Mouse (Mus musculus): ENCODE measurements at regions not wholly inside any gene's neighbourhood (a gene's known extent, or its start where the extent isn't known, plus 50 kb on each side); places are given as distances from the start of the nearest gene placed in this dataset.

DNA sequence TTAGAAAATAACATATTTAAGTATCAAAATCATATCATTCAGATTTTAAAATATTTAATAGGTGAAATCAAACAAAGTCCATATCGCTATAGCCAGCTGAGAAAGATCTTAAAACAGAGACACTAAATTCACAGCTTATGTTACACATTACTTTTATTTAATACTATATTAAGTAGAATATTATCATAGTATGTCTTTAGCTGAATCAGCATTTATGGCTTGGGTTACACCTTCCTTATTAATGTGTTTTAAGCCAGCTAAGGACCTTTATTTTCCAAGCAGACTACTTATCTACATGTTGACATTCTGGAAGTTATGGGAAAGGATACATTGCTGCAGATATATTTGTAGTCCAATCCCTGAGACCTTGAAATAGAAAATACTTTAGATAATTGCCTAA, 684.9 kb upstream of the Adgrl4 start:
- no peak for DNase-seq

DNA sequence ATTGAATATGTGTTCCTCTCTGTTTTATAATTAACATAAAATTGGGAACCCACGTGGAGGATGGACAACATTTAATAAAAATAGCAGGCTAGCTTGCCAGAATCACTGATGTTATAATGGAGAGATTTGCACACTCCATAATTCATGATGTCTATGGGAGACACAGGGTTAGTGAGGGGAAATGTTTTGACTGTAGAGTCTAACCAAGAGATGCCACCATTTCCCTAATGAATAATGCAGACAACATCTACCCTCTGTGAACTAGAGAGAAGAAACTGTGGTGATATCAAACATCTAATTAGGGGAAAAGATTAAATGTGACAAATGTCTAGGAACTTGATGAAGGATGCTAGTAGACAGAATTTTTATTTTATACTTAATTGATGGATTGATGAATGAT, 677.8 kb upstream of the Adgrl4 start:
- no peak for DNase-seq

DNA sequence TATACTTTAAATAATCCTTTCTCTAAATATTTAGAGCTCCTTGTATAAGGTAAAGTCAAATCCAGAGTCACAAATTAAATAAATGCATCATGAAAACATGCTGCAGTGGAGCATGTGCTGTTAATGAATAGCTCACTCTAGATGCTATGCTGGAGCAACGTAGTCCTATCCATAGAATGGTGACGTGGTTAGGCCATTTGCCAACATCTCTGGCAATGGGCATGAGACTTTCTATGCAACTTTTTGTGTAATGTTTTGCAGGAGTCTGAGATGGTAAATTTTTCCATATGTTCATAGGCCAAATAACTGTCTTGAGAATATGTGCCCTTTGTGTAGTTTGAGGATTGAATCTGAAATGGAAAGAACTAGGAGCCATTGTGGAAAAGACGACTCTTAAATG, 653.1 kb upstream of the Adgrl4 start:
- no peak for DNase-seq

DNA sequence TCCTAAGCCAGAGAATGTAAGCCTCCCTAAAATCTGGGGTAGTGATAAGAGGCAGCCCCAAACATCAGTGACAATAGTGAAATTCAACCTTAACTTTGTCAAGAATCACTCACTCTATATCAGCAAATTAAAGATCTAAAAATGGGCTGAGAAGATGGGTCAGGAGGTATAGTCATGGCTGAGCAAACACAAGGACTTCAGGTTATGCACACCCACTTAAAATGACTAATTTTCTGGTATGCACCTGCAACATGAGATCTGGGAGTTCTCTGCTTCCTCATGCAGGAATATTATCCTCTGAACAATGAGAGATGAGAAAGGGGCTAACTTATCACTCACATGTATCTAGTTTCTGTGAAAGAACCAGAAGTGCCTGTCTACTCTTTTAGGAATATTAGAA, 619.9 kb upstream of the Adgrl4 start:
- DNase-seq = no peak

DNA sequence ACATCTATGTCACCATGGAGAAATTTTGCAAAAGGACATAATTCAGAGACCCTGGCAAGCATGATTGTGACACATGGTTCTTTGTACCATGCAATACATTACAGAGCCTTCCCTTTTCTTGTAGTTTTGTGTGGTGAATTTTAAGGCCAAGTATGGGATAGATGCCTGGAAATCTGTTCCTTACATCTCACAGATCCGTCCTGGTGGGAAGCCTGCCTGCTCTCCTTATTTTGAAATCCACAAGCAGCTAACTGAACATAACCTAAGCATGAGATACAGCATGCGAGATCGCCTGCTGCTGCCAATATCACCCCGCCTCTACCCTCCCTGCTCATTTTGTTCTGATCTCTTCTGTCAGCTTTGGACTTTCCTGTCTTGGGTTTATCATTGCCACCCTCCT, 618.3 kb upstream of the Adgrl4 start:
- DNase-seq = no peak

DNA sequence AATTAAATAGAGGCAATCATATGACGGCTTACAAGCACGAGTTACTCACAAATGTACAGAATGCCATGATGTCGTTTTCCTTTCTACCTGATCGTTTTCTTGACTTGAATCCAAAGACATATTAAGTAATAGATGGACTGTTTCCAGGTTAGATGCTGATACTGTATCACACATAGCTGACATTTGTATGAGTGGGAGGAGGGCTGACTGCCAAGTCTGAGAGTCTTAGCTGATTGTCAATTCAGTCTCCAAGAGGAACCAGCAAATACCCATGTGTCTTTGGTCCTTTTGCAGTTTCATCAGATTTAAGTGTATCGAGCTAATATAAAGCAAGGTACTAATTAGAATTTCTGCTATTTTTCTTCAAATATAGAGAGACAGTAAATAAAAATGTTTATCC, 617.6 kb upstream of the Adgrl4 start:
- DNase-seq = no peak

DNA sequence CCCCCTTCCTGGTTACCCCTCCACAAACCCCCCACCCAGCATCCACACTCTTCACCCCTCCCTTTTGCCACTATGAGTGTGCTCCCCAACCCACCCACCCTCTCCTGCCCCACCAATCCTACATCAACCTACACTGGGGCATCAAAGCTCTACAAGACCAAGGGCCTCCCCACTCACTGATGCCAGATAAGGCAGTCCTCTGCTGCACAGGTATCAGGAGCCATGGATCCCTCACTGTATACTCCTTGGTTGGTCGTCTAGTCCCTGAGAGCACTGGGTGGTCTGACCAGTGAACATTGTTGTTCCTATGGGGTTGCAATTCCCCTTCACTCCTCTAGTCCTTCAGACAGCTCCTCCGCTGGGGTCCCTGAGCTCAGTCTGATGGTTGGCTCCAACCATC, 591.7 kb upstream of the Adgrl4 start:
- no peak for DNase-seq

DNA sequence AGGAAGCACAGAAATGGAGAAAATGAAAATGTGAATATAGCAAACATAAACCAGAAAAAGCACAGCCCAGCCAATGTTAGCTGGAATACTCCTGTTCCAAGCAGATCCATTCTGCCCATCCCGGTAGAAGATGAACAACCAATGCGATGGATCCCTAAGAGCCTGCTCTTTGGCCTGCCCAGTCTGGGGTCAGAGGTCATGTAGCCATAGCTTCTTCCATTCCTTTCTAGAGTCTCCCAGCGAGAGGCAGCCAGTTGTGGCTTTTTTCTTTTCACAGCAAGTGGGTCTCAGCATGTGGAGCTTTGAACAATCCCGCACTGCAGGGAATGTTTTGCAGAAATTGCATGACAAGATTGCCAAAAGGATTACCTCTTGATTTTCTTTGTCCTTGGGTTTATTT, 585.6 kb upstream of the Adgrl4 start:
- no peak for DNase-seq

DNA sequence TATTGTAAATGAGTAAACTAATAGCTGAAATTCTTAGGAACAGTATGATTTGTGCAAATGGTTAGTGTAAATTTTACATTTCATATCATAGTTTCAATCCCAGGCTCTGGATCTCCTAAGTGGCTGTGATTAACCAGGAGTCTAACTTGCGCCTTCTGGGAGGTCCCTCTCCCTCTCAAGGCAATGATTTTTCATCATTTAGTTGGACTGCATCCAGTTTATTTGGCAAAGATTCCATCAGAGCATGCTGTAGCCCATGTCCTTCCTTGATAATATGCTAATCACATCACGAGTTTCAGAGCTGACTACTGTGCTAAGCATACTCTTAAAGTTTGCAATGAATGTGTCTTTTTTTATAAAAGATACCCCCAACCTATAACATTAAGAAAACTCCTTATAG, 541.0 kb upstream of the Adgrl4 start:
- no peak for DNase-seq

DNA sequence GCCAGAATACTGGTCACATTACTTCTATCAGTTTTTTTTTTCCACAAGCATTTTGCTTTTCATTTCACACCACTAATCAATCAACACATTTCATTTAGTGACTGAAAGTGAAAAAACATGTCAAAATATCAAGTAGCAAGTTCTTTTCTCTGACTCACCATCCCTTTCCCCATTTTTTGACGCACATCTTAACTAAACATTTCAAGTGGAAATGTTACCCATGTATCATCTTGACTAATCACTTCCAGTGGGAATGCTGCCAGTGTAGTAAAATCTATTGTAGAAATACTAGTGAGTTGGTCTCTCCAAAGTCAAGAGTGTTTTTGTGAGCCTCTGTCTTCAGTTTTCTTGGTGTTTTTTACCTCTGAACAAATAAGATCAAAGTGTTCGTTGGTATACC, 527.6 kb upstream of the Adgrl4 start:
- DNase-seq = no peak

DNA sequence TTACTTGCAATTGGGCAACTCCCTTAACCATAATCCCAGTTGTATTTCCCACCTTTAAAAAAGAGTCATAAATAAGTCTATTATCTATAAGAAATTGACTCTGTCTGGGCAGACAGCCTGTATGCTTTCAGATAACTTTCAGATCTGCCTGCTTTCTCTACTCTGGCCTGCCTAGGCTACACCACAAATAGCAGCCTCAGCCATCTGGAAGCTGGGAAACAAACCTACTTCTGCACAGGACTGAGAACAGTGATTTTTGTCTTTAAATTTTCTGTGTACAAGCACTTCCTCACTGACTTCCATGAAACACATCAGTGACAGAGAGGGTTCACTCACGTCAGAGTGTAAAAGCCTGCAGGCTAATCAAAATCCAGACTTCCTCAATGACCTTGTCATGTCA, 482.8 kb upstream of the Adgrl4 start:
- no peak for DNase-seq

DNA sequence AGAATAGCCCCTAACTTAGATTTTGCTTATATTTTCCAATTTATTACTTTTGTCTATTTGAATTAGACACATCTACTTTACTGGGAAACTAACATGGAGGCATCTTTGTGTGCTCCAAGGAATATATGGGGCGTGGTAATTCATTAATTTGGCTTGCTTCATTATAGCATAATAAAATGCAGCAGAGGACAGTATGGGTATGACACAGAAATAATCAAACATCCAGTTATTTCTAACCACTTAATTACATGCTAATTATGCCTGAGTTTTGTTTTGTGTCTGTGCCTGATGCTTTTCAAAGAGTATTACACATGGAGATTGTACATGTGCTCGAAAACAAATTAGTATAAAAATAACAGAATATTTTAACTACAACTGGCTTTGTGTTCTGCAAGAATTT, 438.0 kb upstream of the Adgrl4 start:
- no peak for DNase-seq

DNA sequence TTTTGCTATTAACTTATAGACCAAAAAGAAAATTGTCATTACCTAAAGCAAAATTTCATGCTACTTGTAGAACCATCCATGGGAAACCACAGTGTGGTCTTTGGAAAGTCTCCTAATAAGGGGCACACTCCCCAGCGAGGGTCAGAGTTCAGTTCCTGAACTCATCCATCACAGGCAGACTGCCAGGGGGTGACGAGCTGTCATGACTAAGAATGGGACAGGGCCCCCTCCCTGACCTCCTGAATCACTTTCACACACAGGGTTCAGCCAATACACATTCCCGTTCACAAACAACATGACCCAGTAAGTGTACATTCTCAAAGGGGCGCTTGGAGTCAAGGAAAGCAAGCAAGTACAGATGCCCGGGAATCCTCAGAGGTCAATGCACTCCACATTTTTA, 437.5 kb upstream of the Adgrl4 start:
- no peak for DNase-seq

DNA sequence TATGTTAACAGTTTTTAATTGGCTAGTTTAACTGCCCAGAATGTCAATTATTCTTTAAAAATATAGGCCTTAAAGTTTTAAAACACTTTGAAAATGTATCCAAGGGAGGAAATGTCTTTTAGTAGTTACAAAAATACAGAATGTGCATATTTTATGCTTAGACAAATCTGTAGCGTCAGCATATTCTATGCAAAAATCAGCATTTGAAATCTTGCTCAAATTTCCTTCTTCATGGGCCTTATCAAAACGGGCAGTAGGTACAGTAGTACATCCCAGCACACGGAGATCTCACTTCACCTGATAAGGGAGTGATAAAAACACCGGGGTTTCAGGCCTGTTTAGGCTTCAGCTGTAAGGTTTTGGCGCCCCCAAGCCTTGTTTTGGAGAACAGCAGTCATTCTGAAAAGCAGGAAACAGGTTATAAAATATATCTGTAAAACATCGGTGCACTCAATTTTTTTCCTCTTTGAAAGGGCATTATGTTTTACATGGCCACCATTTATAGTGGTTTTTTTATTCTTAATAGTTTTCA, 435.7 kb upstream of the Adgrl4 start:
- no peak for DNase-seq

DNA sequence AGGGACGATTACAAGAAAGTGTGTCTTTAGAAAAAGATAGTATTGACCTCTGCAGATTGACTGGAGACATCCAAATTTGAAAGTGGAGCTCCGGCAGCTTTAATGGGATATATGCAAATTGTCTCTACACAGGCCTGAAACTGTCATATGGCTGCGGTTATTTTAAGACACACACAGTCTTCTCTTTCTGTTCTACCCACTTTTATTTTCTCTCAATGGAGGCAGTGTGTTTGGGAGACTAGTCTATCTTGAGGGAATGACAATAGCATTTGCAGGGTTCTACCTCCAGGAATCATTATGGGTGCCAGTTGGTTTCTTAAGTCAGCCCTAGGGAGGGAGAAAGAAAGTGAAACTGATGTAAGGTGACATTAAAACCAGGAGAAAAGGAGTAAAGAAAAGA, 434.2 kb upstream of the Adgrl4 start:
- DNase-seq = no peak

DNA sequence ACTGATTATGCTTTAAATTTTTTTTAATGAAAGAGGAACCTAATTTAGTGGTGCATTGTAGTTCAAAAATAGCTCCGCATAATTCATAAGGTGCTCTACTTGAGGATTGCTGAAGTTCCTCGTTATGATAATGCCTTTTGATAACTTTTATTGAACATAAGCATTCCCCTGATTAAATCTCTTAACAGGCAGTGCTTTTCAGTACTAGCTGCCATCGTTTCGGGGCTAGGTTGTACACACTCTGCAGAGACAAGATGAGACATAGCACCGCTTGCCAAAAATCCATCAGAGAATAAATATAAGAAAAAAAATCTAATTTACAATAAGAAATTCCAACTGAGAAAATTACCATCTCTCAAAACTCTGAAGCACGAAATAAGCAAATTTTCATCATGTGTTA, 433.7 kb upstream of the Adgrl4 start:
- no peak for DNase-seq

DNA sequence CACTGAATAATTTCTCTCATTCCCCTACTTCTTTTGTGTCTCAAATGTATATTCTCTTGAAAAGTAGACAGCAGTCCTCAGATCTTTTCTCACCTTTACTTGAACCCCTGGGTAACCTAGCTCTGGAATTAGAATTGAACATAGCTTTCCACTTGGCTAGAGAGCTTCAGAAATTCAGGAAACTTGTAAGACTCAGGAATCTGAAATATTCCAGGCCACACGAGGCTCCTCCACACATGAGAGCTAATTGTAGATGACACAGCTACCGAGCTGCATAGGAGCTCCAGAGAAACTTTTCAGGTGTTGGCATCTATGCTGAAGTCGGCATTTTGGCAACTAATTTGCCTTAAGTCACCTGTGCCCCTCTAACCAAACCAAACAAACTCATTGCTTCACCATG, 417.7 kb upstream of the Adgrl4 start:
- DNase-seq = no peak

DNA sequence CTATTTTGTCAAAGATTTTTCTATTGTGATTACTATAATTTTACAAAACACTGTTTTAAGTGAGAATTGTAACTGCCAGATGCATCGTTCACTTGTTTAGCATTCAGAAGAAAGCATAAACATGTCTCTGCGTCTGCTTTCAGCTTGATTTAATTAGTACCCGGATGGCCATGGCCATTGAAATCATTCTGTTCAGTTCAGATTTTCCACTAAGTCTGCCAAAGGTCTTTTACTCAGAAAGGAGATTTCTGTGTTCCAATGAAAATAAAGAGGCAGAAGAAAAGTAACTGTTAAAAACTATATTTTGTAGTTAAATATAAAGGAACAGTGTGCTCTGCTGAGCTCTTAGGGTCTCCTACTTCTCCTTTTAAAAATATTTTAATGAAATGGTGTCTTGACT, 380.2 kb upstream of the Adgrl4 start:
- no peak for DNase-seq

DNA sequence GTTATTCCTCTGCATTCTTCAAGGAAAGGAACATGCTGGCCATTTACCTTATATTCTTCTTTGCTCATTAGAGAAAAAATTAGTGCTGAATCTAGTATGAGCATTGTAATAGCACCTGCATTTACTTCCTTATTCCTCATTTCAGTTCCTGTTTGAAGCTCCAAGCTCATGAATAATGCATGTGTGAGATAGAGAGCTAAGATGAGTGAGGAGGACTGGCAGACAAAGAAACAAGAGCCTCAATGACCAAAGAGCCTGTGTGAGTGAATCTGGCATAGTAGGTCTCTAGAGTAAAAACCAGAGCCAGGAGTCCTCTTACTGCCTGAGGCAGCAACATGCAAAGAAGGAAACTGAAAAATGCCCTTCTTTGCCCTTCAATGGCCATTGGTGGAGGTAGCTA, 365.4 kb upstream of the Adgrl4 start:
- no peak for DNase-seq

DNA sequence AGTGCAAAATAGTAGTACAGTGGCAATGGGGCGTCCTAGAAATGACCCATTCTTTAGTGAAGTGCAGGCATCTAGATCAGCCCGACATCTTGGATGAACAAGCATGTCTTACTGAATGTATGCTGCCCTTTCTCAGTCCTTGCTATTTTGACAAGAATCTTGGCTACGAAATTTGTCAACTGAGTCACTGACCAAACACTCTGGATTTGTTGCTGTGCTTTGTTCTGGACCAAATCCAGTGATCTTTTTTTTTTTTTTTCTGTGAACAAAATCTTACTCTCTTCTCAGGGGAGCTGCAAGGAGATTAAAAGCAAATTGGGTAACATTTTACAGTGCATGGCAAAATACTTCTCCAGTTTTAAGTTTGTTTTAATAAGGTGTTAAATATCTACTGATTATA, 320.9 kb upstream of the Adgrl4 start:
- DNase-seq = no peak

DNA sequence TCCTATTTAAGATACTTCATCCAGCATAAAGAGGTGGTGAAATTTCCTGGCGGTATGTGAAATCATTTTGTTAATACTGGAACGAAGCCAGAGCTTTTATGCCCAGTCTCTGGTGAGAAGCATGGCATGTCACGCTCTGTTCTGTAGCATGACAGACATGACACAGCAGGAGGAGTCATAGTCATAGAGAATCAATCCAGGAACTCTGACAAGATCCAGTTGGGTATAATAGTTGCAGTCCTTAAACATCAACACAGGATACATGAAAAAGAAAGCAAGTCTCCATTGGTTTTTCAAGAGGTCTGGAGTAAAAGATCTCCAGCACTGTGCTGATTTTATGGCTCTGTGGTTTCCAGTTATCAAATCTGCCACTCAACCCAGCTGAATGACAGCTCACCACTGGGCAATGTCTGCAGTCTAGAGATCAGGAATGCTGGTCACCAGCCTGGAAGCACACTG, 320.1 kb upstream of the Adgrl4 start:
- no peak for DNase-seq

DNA sequence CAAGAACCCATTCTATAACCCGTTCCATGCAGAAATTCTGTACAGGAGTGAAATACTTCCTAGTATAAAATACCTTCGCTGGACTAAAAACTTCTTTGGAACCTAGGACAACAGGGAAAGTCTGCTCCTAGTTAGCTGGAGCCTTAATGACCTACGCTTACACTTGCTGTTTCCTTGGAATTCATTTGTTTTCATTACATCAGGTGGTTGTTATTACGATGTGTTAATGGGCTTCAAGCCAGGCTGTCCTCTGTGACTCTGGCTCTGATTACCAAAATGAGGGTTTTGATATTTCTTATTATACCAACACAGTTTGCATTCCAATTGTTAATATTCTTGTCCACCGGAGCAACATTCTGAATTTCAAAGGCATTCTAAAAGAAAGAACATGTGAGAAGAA, 313.6 kb upstream of the Adgrl4 start:
- no peak for DNase-seq

DNA sequence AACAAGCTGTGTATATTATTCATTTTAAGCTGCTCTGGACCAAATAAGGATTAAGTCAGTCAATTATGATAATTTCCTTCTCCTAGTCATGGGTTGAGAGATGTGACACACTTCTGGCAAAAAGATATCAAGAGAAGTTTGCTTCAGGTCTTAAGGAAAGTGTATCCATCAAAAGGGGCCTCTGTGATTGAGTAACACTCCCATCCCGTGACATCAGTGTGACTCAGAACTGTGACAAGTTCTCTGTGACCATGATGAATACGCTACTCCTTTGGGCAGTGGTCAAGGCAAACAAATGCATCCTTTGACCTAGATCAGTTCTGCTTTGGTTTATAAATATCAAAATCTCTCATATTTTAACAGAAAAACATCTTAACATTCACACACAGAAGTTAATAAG, 290.8 kb upstream of the Adgrl4 start:
- DNase-seq = no peak

DNA sequence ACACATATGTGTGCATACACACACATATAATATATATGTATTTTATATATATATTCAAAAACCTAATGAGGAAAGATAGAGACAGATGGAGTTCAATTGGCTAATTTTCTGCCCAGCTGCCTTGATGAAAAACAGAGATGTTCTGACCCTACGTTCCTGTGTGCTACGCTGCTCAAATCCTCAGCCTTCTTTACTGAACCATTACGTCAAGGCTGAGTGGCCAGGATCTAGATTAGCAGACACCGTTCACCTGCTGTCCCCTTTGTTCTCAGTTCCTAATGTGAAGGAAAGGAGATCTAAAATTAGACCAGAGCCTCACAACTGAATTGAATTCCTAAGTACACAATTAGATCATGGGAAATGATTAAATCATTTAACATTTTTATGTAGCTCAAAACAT, 284.3 kb upstream of the Adgrl4 start:
- peak; percentile 92 for DNase-seq

DNA sequence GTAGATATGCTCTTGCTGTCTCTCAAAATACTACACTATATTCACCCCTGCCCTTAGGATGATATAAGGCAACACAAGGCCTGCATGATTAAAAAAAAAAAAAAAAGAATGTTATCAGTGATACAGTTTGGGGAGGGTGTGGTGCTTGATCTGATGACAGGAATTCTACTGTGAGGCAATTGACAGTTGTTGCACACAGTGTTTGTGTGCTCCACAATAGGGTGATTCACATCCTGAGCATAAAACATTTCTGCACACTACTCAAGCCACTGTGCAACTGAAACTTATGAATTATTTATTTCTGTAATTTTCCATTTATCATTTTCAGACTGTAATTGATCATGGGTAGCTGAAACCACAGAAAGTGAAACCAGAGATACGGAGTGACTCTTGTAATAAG, 277.2 kb upstream of the Adgrl4 start:
- no peak for DNase-seq

DNA sequence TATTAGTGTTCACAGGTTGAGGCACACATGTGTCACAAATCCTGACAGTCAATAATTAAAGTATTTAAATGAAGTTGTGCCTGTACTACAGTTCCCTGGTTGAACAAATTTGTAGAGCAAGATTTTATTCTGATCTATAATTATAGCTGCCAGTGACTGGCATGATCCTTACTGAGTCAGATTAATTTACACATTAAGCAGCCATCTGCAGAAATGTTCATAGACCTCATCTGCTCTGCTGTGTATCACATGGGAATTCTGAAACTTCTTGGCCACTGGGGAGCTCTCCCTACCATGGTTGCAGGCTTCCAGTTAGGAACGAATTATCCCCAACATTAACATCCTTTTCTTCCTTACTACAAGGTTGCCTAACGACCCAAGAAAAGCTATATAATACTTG, 255.6 kb upstream of the Adgrl4 start:
- no peak for DNase-seq
